Mouse (Mus musculus): ENCODE measurements around the gene Shisa4. TPM values are rescaled to one million over a fixed set of nuclear protein-coding genes. Genes with fewer than 3 reads are reported as not detected.

Gene Shisa4
- under 1 TPM; 0.23 to 0.37 TPM for polyA plus RNA-seq (2017; shearing (Covaris generic))

GRCm38 (mm10) chr1:135374868-135375581 is at the start of gene Shisa4:
Gene Shisa4, minus strand, starts transcription at chr1:135375237.

GRCm38 (mm10) chr1:135324571-135324970 is 50.5 kb downstream of the Shisa4 start, which contains the start of gene Lmod1:
Gene Lmod1, plus strand, starts transcription at chr1:135324807.

Other genes starting within 250 kb of the Shisa4 start
- gene Ptpn7, start 242.5 kb downstream of the Shisa4 start, polyA plus RNA-seq (2017; shearing (Covaris generic)) = 100 to 1,000 TPM; 146 to 335 TPM
- gene Arl8a, start 228.4 kb downstream of the Shisa4 start, polyA plus RNA-seq (2017; shearing (Covaris generic)) = 10 to 100 TPM; 52.3 to 78.5 TPM
- not detected for gene Gpr37l1, start 207.6 kb downstream of the Shisa4 start, polyA plus RNA-seq (2017; shearing (Covaris generic))
- not detected for gene Elf3, start 116.7 kb downstream of the Shisa4 start, polyA plus RNA-seq (2017; shearing (Covaris generic))
- 100 to 1,000 TPM in 1 of 2 experiments, 10 to 100 TPM in 1; 68.0 to 135 TPM for gene Rnpep, start 91.2 kb downstream of the Shisa4 start, polyA plus RNA-seq (2017; shearing (Covaris generic))
- gene Timm17a, start 61.5 kb downstream of the Shisa4 start, polyA plus RNA-seq (2017; shearing (Covaris generic)) = 100 to 1,000 TPM; 124 to 161 TPM
- not detected for gene Lmod1, start 50.4 kb downstream of the Shisa4 start, polyA plus RNA-seq (2017; shearing (Covaris generic))
- gene Ipo9, start 55.3 kb upstream of the Shisa4 start, polyA plus RNA-seq (2017; shearing (Covaris generic)) = 10 to 100 TPM; 50.9 to 53.3 TPM
- under 1 TPM; 0.13 to 0.29 TPM for gene Nav1, start 232.1 kb upstream of the Shisa4 start, polyA plus RNA-seq (2017; shearing (Covaris generic))